Mouse (Mus musculus) left cerebral cortex, adult 9 months (tissue): ENCODE measurements around the gene Erlin1.

Source experiments
- DNase-seq, 2 experiments: peaks; one replicate each; pipeline ENCODE4 v3.0.0; 2022; ENCODE audit warnings: low spot score in 2 of 2

Gene Erlin1

DNA sequence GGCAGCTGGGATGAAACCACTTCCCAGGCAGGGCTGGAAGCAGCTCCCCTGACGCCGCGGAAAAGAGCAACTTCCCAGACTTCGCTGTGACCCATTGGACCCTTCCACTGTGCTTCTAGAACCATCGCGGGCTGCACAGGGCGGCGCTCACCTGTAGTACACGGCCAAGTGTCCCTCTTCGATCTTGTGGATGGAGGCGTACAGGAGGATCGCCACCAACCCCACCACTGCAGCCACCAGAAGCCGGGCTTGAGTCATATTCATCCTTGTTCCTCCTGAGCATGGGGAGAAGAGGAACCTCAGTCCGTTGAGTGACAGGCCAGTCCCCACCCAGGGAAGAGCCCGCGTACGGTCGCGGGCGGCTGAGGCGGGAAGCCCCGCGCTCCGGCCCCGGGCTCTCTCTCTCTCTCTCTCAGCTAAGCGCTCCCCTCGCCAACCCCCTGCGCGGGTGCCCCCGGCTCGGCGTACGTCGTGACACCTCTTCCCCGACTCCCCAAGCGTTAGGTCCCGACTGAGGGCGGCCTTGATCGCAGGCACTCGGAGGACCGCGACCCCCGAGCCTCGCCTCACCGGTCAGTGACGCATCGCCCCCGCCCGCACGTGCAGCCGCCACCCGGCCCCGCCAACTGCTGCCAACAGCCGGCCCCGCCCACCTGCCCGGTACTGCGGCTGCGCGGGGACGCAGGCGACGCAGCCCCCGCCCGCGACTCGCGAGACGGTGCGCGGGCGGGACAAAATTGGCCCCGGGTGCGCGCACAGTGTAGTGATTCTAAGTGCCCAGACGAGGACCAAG lies at the start of gene Erlin1:
Erlin1 (minus strand) TSS at position 665 of the 793 bp plus-strand sequence.
- DNase-seq, result peak; percentile 55 to 85

DNA sequence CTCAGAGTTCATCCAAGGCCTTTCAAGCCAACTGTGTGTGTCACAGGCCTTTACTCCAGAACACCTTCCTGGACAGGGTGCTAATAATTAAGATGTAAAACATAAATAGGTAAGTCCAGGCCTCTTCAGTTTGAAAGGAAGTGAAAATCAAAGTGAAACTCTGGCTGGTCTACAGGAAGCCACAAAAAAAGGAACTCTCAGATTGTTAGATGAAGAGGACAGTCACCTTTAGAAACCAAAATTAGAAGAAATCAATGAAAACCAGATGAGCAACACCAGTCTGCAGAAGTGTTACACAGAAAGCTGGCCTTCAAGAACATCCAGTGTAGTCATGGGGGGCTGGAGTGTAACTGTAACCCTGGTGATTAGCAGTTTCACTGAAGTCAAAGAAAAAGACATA lies 48.2 kb upstream of the Erlin1 start:
- DNase-seq, result no peak

DNA sequence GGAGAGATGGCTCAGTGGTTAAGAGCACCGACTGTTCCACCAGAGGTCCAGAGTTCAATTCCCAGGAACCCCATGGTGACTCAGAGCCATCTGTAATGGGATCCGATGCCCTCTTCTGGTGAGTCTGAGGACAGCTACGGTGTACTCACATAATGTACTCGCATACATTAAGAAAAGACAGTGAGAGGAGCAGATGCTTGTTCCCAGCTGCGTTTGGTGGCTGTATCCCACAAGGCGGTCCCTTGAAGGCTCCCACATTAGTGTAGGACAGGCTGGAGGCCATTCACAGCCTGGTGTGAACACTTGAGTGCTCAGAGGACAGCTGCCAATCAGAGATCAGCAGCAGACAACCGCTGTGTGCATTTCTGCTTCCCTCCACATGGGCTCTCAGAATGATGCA lies 42.1 kb upstream of the Erlin1 start:
- DNase-seq, result no peak

- DNase-seq, result no peak
Observed at GRCm38 (mm10) chr19:44110356-44110755, 40.8 kb upstream of the Erlin1 start.

DNA sequence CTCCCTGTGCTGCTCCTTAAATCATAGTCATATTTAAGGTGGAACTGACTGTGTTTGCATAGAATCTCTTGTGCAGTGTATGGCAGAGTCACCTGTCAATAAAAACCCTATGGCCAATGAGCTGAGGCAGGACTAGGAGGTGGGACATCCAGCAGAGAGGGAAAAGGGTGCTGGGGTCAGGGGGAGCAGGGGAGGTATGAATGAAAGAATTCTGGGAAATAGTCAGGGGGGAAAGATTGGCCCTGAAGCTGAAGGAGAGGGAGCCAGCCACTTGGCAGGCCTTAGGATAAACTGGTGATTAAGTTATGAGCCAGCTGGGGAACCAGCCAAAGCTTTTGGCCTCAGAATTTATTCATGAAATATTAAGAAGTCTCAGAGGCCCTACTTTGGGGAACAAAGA lies 39.4 kb upstream of the Erlin1 start:
- no peak for DNase-seq

DNA sequence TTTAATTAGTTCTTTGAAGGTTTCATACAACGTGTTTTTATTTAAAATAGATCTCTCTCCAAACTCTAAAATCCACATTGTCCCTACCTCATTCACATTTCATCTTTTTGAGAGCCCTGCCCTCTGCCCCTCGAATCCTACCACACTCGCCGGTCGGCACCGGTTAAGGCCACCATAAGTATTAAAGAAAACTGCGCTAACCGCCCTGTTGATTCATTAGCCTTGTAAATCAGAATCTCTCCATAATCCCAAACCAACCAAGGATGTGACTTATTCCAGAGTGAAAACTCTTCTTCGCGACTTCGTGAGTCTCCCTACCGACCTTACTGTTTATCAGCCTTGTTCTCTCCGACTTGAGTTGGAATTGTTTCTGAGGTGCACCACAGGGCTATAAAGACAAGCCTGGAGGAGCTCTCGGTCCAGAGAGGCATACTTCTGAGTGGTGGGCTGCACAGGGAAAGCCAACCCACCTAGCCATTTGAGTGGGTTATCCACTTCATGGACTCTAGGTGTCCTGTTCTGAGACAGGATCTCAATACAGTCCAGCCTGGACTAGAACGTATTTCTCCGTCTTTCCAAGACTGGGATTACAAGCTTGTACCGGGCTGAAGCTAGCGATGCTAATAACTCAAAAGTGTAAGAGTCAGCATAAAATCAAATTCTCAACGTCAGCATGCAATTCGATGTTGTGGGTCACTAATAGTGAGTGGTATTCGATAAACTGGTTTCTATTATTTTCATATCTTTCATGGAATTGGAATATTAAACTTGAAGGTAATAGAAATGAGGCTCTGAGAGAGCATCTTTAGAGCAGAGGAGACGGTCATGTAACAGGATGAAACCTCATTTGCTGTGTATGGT lies 38.3 kb upstream of the Erlin1 start:
- DNase-seq, result peak in 1 of 2 experiments; percentile 16

GRCm38 (mm10) chr19:44106831-44107660 lies 37.5 kb upstream of the Erlin1 start, which contains the start of gene Chuk:
Chuk (minus strand) TSS chr19:44107480.
- peak; percentile 72 to 94 for DNase-seq

GRCm38 (mm10) chr19:44104393-44104792 lies 34.8 kb upstream of the Erlin1 start:
- no peak for DNase-seq

DNA sequence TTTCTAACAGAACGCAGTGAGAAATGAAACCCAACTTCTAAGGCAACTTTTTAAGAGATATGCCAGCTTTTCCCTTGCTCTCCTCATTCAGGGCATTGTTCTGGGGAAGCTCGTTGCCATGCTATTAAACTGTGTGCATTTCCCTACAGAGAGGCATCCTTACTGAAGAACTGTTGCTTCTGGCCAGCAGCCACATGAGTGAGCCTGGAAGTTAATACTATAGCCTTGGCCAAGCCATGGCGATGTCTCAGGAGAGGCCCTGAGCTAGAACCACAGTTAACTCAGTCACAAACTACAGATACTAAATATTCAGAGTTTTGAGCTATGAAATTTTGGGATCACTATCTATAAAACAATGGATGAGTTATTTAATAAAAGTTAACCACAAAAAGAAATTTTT lies 33.4 kb upstream of the Erlin1 start:
- DNase-seq, result no peak

DNA sequence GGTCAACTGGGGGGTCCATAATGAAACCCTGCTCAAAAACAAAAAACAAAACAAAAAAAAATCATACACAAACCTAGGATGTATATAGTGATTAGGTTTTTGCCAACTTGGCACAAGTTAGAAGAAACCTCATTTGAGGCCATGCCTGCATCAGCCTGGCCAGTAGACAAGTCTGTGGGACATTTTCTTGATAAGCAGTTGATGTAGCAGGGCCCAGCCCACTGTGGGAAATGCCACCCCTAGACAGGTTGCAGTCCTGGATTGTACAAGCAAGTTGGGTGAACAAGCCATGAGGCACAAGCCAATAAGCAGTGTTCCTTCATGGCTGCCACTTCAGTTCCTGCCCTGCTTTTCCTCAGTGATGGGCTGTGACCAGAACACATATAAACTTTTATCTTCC lies 31.3 kb upstream of the Erlin1 start:
- no peak for DNase-seq

- DNase-seq, result no peak
Observed at GRCm38 (mm10) chr19:44086278-44086677, 16.7 kb upstream of the Erlin1 start.

DNA sequence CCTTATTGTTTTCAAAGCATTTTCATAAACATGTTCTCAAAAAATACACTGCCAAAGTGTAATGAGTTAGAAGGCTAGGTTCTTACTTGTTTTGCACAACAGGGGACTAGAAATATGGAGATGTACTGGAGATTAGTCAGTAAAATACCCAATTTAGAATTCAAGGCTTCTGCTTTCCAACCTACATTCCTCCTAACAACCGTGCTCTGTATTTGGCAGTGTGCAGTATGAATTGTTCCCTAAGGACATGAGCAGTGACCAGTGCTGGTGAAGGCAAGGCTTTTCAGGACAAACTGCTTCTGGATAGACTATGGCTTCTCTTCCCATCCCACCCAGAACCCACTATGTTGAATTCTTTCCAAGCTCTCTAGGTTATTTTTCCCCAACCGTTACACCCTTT lies 11.3 kb upstream of the Erlin1 start:
- DNase-seq, result no peak

GRCm38 (mm10) chr19:44080023-44080422 lies 10.4 kb upstream of the Erlin1 start:
- no peak for DNase-seq

- no peak for DNase-seq
Observed at GRCm38 (mm10) chr19:44077024-44077423, 7.4 kb upstream of the Erlin1 start.

DNA sequence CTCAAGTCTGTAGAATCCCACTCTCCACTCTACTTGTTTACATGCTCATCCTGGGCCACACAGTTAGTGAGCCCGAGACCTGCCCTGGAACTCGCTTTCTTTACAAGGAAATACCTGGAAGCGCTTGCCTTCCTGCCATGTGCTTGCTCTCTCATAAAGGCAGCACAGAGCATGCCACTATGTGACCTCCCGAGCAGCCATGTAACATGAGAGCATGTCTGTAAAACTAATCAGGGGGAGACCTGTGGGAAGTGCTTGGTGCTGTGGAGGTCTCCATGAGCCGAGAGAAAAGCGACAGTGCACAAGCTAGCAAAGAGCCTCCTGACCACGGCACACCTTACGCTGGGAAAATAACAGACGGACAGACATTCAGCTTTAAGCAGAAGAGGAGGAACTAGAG lies 6.9 kb upstream of the Erlin1 start:
- DNase-seq, result no peak

- DNase-seq, result no peak
Observed at GRCm38 (mm10) chr19:44074986-44075385, 5.4 kb upstream of the Erlin1 start.

DNA sequence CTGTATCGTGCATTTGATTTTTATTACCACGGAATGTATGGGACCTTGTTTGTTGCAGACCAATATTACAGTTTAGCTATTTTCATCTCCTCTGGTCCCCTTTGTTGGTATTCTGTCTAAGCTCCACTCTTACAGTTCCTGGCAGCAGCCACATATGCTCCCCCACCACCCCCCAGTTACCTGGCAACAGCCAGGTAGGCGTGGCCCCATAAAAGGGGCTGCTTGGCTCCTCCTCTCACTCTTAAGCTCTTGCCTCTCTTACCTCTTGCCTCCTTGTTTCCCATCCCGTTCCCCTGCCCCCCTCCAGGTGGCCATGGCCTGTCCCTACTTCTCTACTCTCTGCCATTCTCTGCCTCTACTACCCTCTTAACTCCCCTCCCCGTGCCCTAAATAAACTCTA lies 1.6 kb upstream of the Erlin1 start:
- DNase-seq, result no peak

GRCm38 (mm10) chr19:44069914-44070232 lies 288 bp upstream of the Erlin1 start:
- no peak for DNase-seq

DNA sequence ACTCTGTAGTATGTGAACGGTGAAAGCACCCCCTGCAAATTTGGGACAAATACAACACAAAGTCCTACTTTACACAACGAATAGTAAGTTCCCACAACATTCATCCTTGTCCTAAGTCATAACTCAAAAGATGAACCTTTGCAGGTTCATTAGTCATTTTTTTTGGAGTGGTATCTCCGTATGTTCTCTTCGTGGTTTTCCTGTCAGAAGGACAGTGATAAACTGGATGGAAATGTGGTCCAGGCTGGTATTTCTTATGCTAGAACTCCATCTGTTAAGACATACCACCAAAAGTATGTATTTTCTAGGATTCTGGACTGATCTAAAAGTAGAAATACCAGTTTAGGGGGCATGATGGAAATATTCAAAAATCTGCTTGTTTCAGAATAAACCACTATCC lies 1.4 kb downstream of the Erlin1 start:
- no peak for DNase-seq

DNA sequence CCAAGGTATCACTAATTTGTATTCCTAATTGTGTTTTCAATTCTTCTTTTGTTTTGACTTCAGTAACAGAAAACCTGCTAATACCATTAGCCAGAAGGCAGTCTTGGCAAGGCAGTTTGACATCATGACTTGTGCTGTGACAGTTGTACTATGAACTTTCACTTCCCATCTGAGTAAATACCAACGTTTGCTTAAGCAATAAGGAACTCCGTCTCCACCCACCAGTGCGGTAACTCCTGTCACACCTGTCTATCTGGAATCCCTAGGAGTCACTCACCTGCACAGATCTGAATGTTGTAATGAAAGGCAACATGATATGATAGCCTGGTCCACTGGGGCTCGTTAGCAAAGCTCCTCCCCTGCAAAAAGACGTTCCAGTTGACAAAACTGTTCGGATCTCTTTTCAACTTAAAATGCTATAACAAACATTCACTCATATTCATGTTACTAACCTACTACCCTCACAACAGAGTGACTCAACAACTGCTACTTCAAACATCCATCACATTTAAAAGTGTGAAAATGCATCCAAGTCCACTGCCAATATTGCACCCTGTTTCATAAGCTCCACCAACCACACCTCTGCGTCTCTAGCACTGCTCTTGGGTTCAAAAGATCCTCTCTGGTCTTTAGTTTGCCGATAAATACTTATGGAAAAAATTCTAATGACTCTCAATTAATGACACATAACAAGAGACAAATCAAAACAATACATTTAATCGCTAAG lies 2.1 kb downstream of the Erlin1 start:
- DNase-seq, result no peak

DNA sequence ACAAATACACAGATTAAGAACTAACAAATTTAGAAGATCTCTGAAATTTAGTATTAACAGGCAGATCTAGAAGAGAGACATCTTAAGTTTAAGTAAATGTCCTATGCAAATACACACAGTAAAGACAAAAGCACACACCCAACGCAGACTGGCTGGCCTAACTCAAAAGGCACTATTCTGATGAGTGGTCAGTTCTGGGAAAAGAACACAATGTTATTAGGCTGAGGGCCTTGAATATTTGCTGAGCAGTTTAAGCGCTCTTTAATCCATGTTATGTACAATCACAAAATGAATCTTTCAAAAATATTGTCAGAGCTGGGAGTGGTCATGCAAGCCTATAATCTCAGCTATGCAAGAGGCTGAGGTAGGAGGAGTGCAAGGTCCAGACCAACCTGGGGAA lies 4.9 kb downstream of the Erlin1 start:
- DNase-seq, result no peak

DNA sequence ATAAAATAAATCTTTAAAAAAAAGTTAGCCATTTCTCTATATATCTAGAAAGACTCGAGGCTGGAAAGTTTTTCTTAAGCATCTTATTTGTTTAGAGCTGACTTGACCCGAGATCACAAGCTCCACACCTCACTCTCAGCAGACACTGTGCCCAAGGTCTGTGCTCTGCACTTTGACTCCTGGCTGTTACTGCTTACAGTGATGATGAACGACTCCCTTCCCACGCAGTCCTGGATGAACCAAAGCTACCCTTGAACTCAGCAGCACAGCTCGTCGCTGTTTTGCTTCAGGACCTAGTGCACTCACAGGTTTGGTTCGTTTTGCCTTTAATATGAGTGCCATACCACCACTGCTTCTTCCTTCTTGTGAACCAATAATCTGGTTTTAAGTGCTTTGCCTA lies 5.8 kb downstream of the Erlin1 start:
- DNase-seq, result no peak
